Mouse (Mus musculus) midbrain, embryonic 13.5 days (tissue): Measurements from ENCODE around the gene Dclk2. TPM values are rescaled to one million over a fixed set of nuclear protein-coding genes. Genes with fewer than 3 reads are reported as not detected.

Source experiments
- ATAC-seq: fragments of 200-750 bp; cut with Nextera tagmentation; 2 replicates; pipeline ENCODE4 v1.8.0; 2017; ENCODE audit warnings: mild to moderate bottlenecking, moderate TSS enrichment, moderate library complexity
- H3K27ac ChIP-seq: fragments of 300-500 bp; sonication (generic); 2 replicates; pipeline ENCODE4 v1.5.1; 2015; ENCODE audit warnings: inconsistent platforms, mild to moderate bottlenecking, moderate library complexity
- H3K27me3 ChIP-seq: fragments of 300-500 bp; sonication (generic); 2 replicates; pipeline ENCODE4 v1.6.1; 2015; ENCODE audit warnings: mild to moderate bottlenecking, inconsistent platforms
- H3K36me3 ChIP-seq: fragments of 300-500 bp; sonication (generic); 2 replicates; pipeline ENCODE4 v1.6.1; 2015; ENCODE audit warnings: mild to moderate bottlenecking, inconsistent platforms
- H3K4me1 ChIP-seq: fragments of 300-500 bp; sonication (generic); replicated peaks from 2 replicates; pipeline ENCODE4 v1.6.1; 2015; ENCODE audit warnings: inconsistent platforms
- H3K4me2 ChIP-seq: fragments of 300-500 bp; sonication (generic); replicated peaks from 2 replicates; pipeline ENCODE4 v1.6.1; 2015; ENCODE audit warnings: moderate library complexity, mild to moderate bottlenecking, inconsistent platforms
- H3K4me3 ChIP-seq: fragments of 300-500 bp; sonication (generic); replicated peaks from 2 replicates; pipeline ENCODE4 v1.5.1; 2015; ENCODE audit warnings: mild to moderate bottlenecking, inconsistent platforms
- H3K9ac ChIP-seq: fragments of 300-500 bp; sonication (generic); replicated peaks from 2 replicates; pipeline ENCODE4 v1.6.1; 2015; ENCODE audit warnings: mild to moderate bottlenecking, inconsistent platforms
- H3K9me3 ChIP-seq: fragments of 300-500 bp; sonication (generic); 2 replicates; pipeline ENCODE4 v1.6.1; 2016; ENCODE audit warnings: mild to moderate bottlenecking, inconsistent platforms
- WGBS: fragments of 180-500 bp; shearing (Covaris S2); methylation state at CpG from one replicate; pipeline ENCODE4 v1.1.7; 2015; 5-methylcytosine and 5-hydroxymethylcytosine counted together
- polyA plus RNA-seq: library from polyadenylated mRNA; unstranded; fragments of >200 nt; fragmentation: Nextera tagmentation; extraction: Ambion mirVana; gene quantifications from 2 replicates; pipeline ENCODE4 v1.2.1, GENCODE M21; 2015

Gene Dclk2
- polyA plus RNA-seq, 1 experiment from 2014 or later = 79.2 TPM

GRCm38 (mm10) chr3:86837386-86837785, 83.3 kb downstream of the Dclk2 start:
- Histone ChIP-seq H3K27ac (0 out of 2 replicates have a peak overlapping the region, but pooled peaks have one; percentile 30), H3K36me3 (peaks cover 8% of the 10 kb centered on the region; the same call in 1 of the 2 replicates), H3K9ac (no peak overlapping the region), H3K27me3 (no peaks in the 10 kb centered on the region), H3K4me1 (peaks cover 34% of the 10 kb centered on the region), H3K9me3 (no peaks in the 10 kb centered on the region), H3K4me2 (no peak overlapping the region), H3K4me3 (no peak overlapping the region)
- 69% methylated on average over 5 of the region's 5 CpGs for WGBS
- no peak for ATAC-seq

GRCm38 (mm10) chr3:86835180-86835579, 85.5 kb downstream of the Dclk2 start:
- Histone ChIP-seq H3K4me1 (peaks cover 50% of the 10 kb centered on the region), H3K27me3 (no peaks in the 10 kb centered on the region), H3K9ac (no peak overlapping the region), H3K36me3 (peaks cover 14% of the 10 kb centered on the region), H3K9me3 (no peaks in the 10 kb centered on the region), H3K4me3 (no peak overlapping the region), H3K4me2 (no peak overlapping the region), H3K27ac (no peak overlapping the region)
- 96% methylated on average over 4 of the region's 4 CpGs for WGBS
- ATAC-seq = no peak

- Histone ChIP-seq H3K9me3 (no peaks in the 10 kb centered on the region), H3K4me2 (no peak overlapping the region), H3K36me3 (peaks cover 14% of the 10 kb centered on the region), H3K4me3 (no peak overlapping the region), H3K4me1 (peaks cover 43% of the 10 kb centered on the region), H3K27ac (no peak overlapping the region), H3K27me3 (no peaks in the 10 kb centered on the region), H3K9ac (no peak overlapping the region)
- no peak for ATAC-seq
- 76% methylated on average over 7 of the region's 7 CpGs for WGBS
These were observed 86.3 kb downstream of the Dclk2 start for GRCm38 (mm10) chr3:86834341-86834740.

GRCm38 (mm10) chr3:86832591-86833267, 87.9 kb downstream of the Dclk2 start:
- peak; percentile 57 for ATAC-seq
- no peak overlapping the region for H3K4me3 ChIP-seq
- no peak overlapping the region for H3K9ac ChIP-seq
- 0 out of 2 replicates have a peak overlapping the region, but pooled peaks have one; percentile 7 for H3K4me2 ChIP-seq
- H3K27ac ChIP-seq = peak overlapping the region; percentile 49; the same call in 1 of the 2 replicates
- H3K36me3 ChIP-seq = peaks cover 14% of the 10 kb centered on the region
- peaks cover 37% of the 10 kb centered on the region for H3K4me1 ChIP-seq
- no peaks in the 10 kb centered on the region for H3K9me3 ChIP-seq
- no peaks in the 10 kb centered on the region for H3K27me3 ChIP-seq
- 16% methylated on average over 14 of the region's 14 CpGs for WGBS

- ATAC-seq = no peak
- Histone ChIP-seq H3K9ac (no peak overlapping the region), H3K9me3 (no peaks in the 10 kb centered on the region), H3K27ac (0 out of 2 replicates have a peak overlapping the region, but pooled peaks have one; percentile 49), H3K36me3 (peaks cover 14% of the 10 kb centered on the region), H3K4me3 (no peak overlapping the region), H3K27me3 (no peaks in the 10 kb centered on the region), H3K4me2 (no peak overlapping the region), H3K4me1 (peaks cover 37% of the 10 kb centered on the region)
- WGBS = 61% methylated on average over 8 of the region's 8 CpGs
These were observed 88.5 kb downstream of the Dclk2 start for GRCm38 (mm10) chr3:86832115-86832514.

- no peak for ATAC-seq
- Histone ChIP-seq H3K4me1 (peaks cover 19% of the 10 kb centered on the region), H3K4me2 (no peak overlapping the region), H3K27ac (no peak overlapping the region), H3K9ac (no peak overlapping the region), H3K36me3 (peaks cover 21% of the 10 kb centered on the region), H3K4me3 (no peak overlapping the region), H3K9me3 (no peaks in the 10 kb centered on the region), H3K27me3 (no peaks in the 10 kb centered on the region)
- WGBS = 95% methylated on average over 3 of the region's 3 CpGs
These were observed 93.1 kb downstream of the Dclk2 start for GRCm38 (mm10) chr3:86827506-86827905.

GRCm38 (mm10) chr3:86821383-86821782, 99.3 kb downstream of the Dclk2 start:
- WGBS = 72% methylated on average over 3 of the region's 3 CpGs
- peaks cover 27% of the 10 kb centered on the region for H3K36me3 ChIP-seq
- no peak overlapping the region for H3K9ac ChIP-seq
- ATAC-seq = no peak
- H3K4me2 ChIP-seq = no peak overlapping the region
- H3K27me3 ChIP-seq = no peaks in the 10 kb centered on the region
- H3K27ac ChIP-seq = no peak overlapping the region
- H3K4me1 ChIP-seq = peaks cover 16% of the 10 kb centered on the region
- H3K9me3 ChIP-seq = no peaks in the 10 kb centered on the region
- H3K4me3 ChIP-seq = no peak overlapping the region

GRCm38 (mm10) chr3:86820344-86820743, 100.3 kb downstream of the Dclk2 start:
- Histone ChIP-seq H3K27me3 (no peaks in the 10 kb centered on the region), H3K27ac (no peak overlapping the region), H3K4me2 (no peak overlapping the region), H3K9me3 (no peaks in the 10 kb centered on the region), H3K4me1 (peaks cover 16% of the 10 kb centered on the region), H3K9ac (no peak overlapping the region), H3K36me3 (peaks cover 28% of the 10 kb centered on the region), H3K4me3 (no peak overlapping the region)
- ATAC-seq = no peak
- 82% methylated on average over 10 of the region's 10 CpGs for WGBS

GRCm38 (mm10) chr3:86819372-86819771, 101.3 kb downstream of the Dclk2 start:
- no peak for ATAC-seq
- Histone ChIP-seq H3K36me3 (peaks cover 34% of the 10 kb centered on the region), H3K27ac (0 out of 2 replicates have a peak overlapping the region, but pooled peaks have one; percentile 26), H3K4me3 (no peak overlapping the region), H3K9ac (no peak overlapping the region), H3K4me1 (peaks cover 16% of the 10 kb centered on the region), H3K9me3 (no peaks in the 10 kb centered on the region), H3K27me3 (no peaks in the 10 kb centered on the region), H3K4me2 (no peak overlapping the region)
- 99% methylated on average over 6 of the region's 6 CpGs for WGBS

- H3K9me3 ChIP-seq = no peaks in the 10 kb centered on the region
- H3K9ac ChIP-seq = no peak overlapping the region
- H3K4me3 ChIP-seq = no peak overlapping the region
- WGBS = 44% methylated on average over 13 of the region's 13 CpGs
- H3K27ac ChIP-seq = peak overlapping the region; percentile 58
- H3K27me3 ChIP-seq = no peaks in the 10 kb centered on the region
- H3K4me1 ChIP-seq = peaks cover 16% of the 10 kb centered on the region
- H3K36me3 ChIP-seq = peaks cover 31% of the 10 kb centered on the region
- ATAC-seq = 0 out of 2 replicates have a peak, but pooled peaks have one; percentile 62
- H3K4me2 ChIP-seq = no peak overlapping the region
These were observed 102.6 kb downstream of the Dclk2 start for GRCm38 (mm10) chr3:86818001-86818585.

GRCm38 (mm10) chr3:86812689-86813088, 108.0 kb downstream of the Dclk2 start:
- H3K27ac ChIP-seq = no peak overlapping the region
- H3K4me2 ChIP-seq = no peak overlapping the region
- H3K9ac ChIP-seq = no peak overlapping the region
- peak; percentile 91 for ATAC-seq
- WGBS = 16% methylated on average over 3 of the region's 3 CpGs
- H3K27me3 ChIP-seq = no peaks in the 10 kb centered on the region
- H3K36me3 ChIP-seq = peaks cover 21% of the 10 kb centered on the region
- H3K9me3 ChIP-seq = no peaks in the 10 kb centered on the region
- H3K4me3 ChIP-seq = no peak overlapping the region
- peaks cover 2% of the 10 kb centered on the region for H3K4me1 ChIP-seq

- Histone ChIP-seq H3K27ac (no peak overlapping the region), H3K9me3 (no peaks in the 10 kb centered on the region), H3K27me3 (no peaks in the 10 kb centered on the region), H3K36me3 (peaks cover 27% of the 10 kb centered on the region), H3K4me1 (no peaks in the 10 kb centered on the region), H3K4me2 (no peak overlapping the region), H3K4me3 (no peak overlapping the region), H3K9ac (no peak overlapping the region)
- 89% methylated on average over 5 of the region's 5 CpGs for WGBS
- ATAC-seq = no peak
These were observed 109.7 kb downstream of the Dclk2 start for GRCm38 (mm10) chr3:86810908-86811307.
